Mouse (Mus musculus) lung, adult 18-20 months (tissue): Measurements from ENCODE around the gene Olig3.

Experiments
- DNase-seq, 2 experiments: peaks; one replicate each; pipeline ENCODE4 v3.0.0; 2022; ENCODE audit warnings: mixed read lengths in 2 of 2

Olig3 gene

GRCm38 (mm10) chr10:19356071-19356583 lies at the start of gene Olig3:
Gene Olig3 (plus strand): TSS chr10:19356533.
- no peak for DNase-seq

- DNase-seq, result no peak
These were observed 46.5 kb upstream of the Olig3 start for GRCm38 (mm10) chr10:19309681-19310395.

GRCm38 (mm10) chr10:19310471-19310870 lies 45.9 kb upstream of the Olig3 start:
- no peak for DNase-seq

- DNase-seq, result no peak
These were observed 38.1 kb upstream of the Olig3 start for GRCm38 (mm10) chr10:19317962-19318812.

GRCm38 (mm10) chr10:19321781-19322180 lies 34.6 kb upstream of the Olig3 start:
- no peak for DNase-seq

- no peak for DNase-seq
These were observed 27.0 kb upstream of the Olig3 start for GRCm38 (mm10) chr10:19329191-19329777.

GRCm38 (mm10) chr10:19333425-19333824 lies 22.9 kb upstream of the Olig3 start:
- no peak for DNase-seq

GRCm38 (mm10) chr10:19338695-19339630 lies 17.4 kb upstream of the Olig3 start:
- no peak for DNase-seq

GRCm38 (mm10) chr10:19344039-19344438 lies 12.3 kb upstream of the Olig3 start:
- DNase-seq, result no peak

GRCm38 (mm10) chr10:19349326-19349725 lies 7.0 kb upstream of the Olig3 start:
- no peak for DNase-seq

- DNase-seq, result no peak
These were observed 4.1 kb upstream of the Olig3 start for GRCm38 (mm10) chr10:19352006-19352877.

GRCm38 (mm10) chr10:19352878-19353301 lies 3.4 kb upstream of the Olig3 start:
- no peak for DNase-seq

- DNase-seq, result no peak
These were observed 2.7 kb upstream of the Olig3 start for GRCm38 (mm10) chr10:19353631-19354030.

- DNase-seq, result no peak
These were observed 2.2 kb upstream of the Olig3 start for GRCm38 (mm10) chr10:19354146-19354545.

GRCm38 (mm10) chr10:19355076-19355475 lies 1.3 kb upstream of the Olig3 start:
- DNase-seq, result no peak

GRCm38 (mm10) chr10:19356720-19357641 lies 648 bp downstream of the Olig3 start:
- no peak for DNase-seq

- no peak for DNase-seq
These were observed 1.5 kb downstream of the Olig3 start for GRCm38 (mm10) chr10:19357848-19358247.

GRCm38 (mm10) chr10:19360446-19361300 lies 4.3 kb downstream of the Olig3 start:
- DNase-seq, result no peak
